Mouse (Mus musculus) bone marrow macrophage, adult 2 months (primary cell): ENCODE measurements at regions not wholly inside any gene's neighbourhood (a gene's known extent, or its start where the extent isn't known, plus 50 kb on each side); places are given as distances from the start of the nearest gene placed in this dataset.

Experiments used
- CTCF ChIP-seq: IDR thresholded peaks from 2 replicates; pipeline ENCODE4 v1.5.1; 2012; ENCODE audit warnings: low read depth, mild to moderate bottlenecking, low read length, moderate library complexity
- POLR2A ChIP-seq: IDR thresholded peaks from 2 replicates; pipeline ENCODE4 v1.6.1; 2012; ENCODE audit warnings: mild to moderate bottlenecking, low read depth, low read length, borderline replicate concordance

- TF ChIP-seq POLR2A (no peak), CTCF (no peak)
Observed at GRCm38 (mm10) chr17:54182073-54182472, 116.8 kb downstream of the Slc5a7 start.
